Mouse (Mus musculus): ENCODE measurements around the gene Grap. TPM values are rescaled to one million over a fixed set of nuclear protein-coding genes. Genes with fewer than 3 reads are reported as not detected.
A peak's percentile ranks its signal among the peaks of the same experiment; 100 is the strongest.

Gene Grap
- 10.7 and 11.6 TPM in 2 replicates for polyA plus RNA-seq (2015; fragmentation: Nextera tagmentation; extraction: Ambion mirVana)

GRCm38 (mm10) chr11:61652686-61653447, at the start of gene Grap:
Grap (plus strand) TSS chr11:61653265.
- no peaks in the 10 kb centered on the region for H3K36me3 ChIP-seq
- H3K27me3 ChIP-seq = no peaks in the 10 kb centered on the region
- no peaks in the 10 kb centered on the region for H3K9me3 ChIP-seq
- H3K4me2 ChIP-seq = no peak within 1 kb of the TSS
- H3K9ac ChIP-seq = no peak within 1 kb of the TSS
- H3K4me1 ChIP-seq (replicated peaks) = no peaks in the 10 kb centered on the region
- 0 out of 2 replicates have a peak within 1 kb of the TSS, but pooled peaks have one; percentile 8 for H3K4me3 ChIP-seq
- no peak for ATAC-seq (ENCODE audit: low FRiP score, low read depth)
- no peak within 1 kb of the TSS for H3K27ac ChIP-seq (replicated peaks)
- 76% methylated on average over 10 of the region's 10 CpGs for WGBS

GRCm38 (mm10) chr11:61608072-61608471, 45.0 kb upstream of the Grap start:
- H3K4me2 ChIP-seq = no peak overlapping the region
- H3K9ac ChIP-seq = no peak overlapping the region
- 84% methylated on average over 4 of the region's 4 CpGs for WGBS
- no peak overlapping the region for H3K4me3 ChIP-seq
- no peak for ATAC-seq (ENCODE audit: low FRiP score, low read depth)
- no peaks in the 10 kb centered on the region for H3K27me3 ChIP-seq
- H3K27ac ChIP-seq (replicated peaks) = no peak overlapping the region
- no peaks in the 10 kb centered on the region for H3K9me3 ChIP-seq
- no peaks in the 10 kb centered on the region for H3K4me1 ChIP-seq (replicated peaks)
- no peaks in the 10 kb centered on the region for H3K36me3 ChIP-seq

DNA sequence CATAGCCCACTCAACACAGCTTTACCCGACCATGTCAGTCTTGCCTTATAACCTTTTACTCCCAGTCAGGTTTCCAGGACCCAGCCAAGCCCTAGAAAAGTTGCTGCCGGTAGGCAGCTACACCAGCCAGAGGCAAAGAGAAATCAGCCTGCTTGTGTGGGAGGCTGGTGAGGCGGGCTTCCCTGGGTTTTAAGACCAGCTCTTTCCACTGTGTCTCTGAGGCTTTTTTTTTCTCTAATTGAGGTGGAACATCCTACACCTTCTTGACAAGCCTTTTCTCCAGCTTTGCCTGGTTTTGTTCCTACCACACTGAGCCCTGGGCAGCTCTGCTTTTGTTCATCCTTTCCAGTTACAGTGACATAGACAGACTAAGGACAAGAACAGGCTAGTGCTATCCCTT, 41.9 kb upstream of the Grap start:
- Histone ChIP-seq H3K9me3 (no peaks in the 10 kb centered on the region), H3K4me1 (replicated peaks) (peaks cover 7% of the 10 kb centered on the region), H3K27ac (replicated peaks) (no peak overlapping the region), H3K36me3 (no peaks in the 10 kb centered on the region), H3K4me2 (no peak overlapping the region), H3K4me3 (no peak overlapping the region), H3K27me3 (no peaks in the 10 kb centered on the region), H3K9ac (no peak overlapping the region)
- no peak for ATAC-seq (ENCODE audit: low FRiP score, low read depth)
- WGBS = 91% methylated on average over 3 of the region's 3 CpGs

- H3K4me1 ChIP-seq (replicated peaks) = peaks cover 7% of the 10 kb centered on the region
- no peak overlapping the region for H3K4me3 ChIP-seq
- 80% methylated on average over 4 of the region's 4 CpGs for WGBS
- no peaks in the 10 kb centered on the region for H3K27me3 ChIP-seq
- no peaks in the 10 kb centered on the region for H3K36me3 ChIP-seq
- no peak for ATAC-seq (ENCODE audit: low FRiP score, low read depth)
- no peak overlapping the region for H3K27ac ChIP-seq (replicated peaks)
- H3K9ac ChIP-seq = no peak overlapping the region
- no peaks in the 10 kb centered on the region for H3K9me3 ChIP-seq
- H3K4me2 ChIP-seq = no peak overlapping the region
Measured at GRCm38 (mm10) chr11:61612116-61612635, 40.9 kb upstream of the Grap start.

- Histone ChIP-seq H3K4me2 (no peak overlapping the region), H3K4me3 (no peak overlapping the region), H3K9ac (no peak overlapping the region), H3K27ac (replicated peaks) (no peak overlapping the region), H3K36me3 (no peaks in the 10 kb centered on the region), H3K27me3 (no peaks in the 10 kb centered on the region), H3K4me1 (replicated peaks) (peaks cover 7% of the 10 kb centered on the region), H3K9me3 (no peaks in the 10 kb centered on the region)
- 76% methylated on average over 5 of the region's 5 CpGs for WGBS
- ATAC-seq (ENCODE audit: low FRiP score, low read depth) = no peak
Measured at GRCm38 (mm10) chr11:61614401-61614800, 38.7 kb upstream of the Grap start.

DNA sequence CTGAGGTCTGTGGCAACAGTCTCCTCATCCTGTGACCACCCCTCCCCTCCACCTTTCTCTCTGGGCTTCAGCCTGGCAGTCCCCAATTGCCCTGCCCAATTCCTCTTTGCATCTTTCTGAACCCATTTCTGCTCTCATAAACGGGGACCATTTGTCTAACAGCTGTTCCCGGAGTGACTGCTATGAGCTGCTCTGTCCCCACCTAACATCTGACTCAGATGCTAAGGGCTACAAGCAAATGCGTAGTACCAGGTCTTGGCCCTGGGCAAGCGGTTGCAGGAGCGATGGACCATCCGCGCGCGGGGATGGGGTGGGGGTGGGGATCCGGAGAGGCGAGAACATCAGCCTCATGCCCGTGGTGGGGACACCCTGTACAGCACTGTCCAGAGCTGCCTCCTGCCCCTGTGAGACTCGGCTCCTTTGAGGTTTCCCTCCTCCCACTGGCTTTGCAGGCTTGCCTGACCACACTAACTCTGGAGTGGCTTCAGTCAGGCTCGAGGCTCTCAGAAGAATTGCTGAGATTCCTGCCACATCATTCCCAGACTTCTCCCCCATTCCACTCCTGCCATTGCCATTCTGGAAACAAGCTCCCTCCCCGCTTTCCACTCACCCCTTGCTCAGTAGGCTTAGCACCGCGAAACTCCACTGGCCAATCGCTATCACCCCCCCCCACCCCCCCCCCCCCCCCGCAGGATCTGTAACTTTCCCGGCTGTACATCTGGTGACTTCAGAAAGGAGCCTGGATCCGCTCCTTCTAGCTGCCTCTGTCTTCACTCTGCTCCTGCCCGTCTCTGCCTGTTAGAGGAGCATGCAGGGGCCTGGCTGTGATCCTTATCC, 37.2 kb upstream of the Grap start:
- no peaks in the 10 kb centered on the region for H3K36me3 ChIP-seq
- no peaks in the 10 kb centered on the region for H3K27me3 ChIP-seq
- H3K4me1 ChIP-seq (replicated peaks) = peaks cover 14% of the 10 kb centered on the region
- H3K9ac ChIP-seq = no peak overlapping the region
- no peak overlapping the region for H3K27ac ChIP-seq (replicated peaks)
- no peaks in the 10 kb centered on the region for H3K9me3 ChIP-seq
- no peak for ATAC-seq (ENCODE audit: low FRiP score, low read depth)
- peak overlapping the region; percentile 55 for H3K4me2 ChIP-seq
- H3K4me3 ChIP-seq = 0 out of 2 replicates have a peak overlapping the region, but pooled peaks have one; percentile 7
- 15% methylated on average over 19 of the region's 22 CpGs for WGBS

GRCm38 (mm10) chr11:61616523-61617292, 36.4 kb upstream of the Grap start:
- Histone ChIP-seq H3K4me2 (no peak overlapping the region), H3K9ac (no peak overlapping the region), H3K27me3 (no peaks in the 10 kb centered on the region), H3K4me3 (no peak overlapping the region), H3K36me3 (no peaks in the 10 kb centered on the region), H3K27ac (replicated peaks) (no peak overlapping the region), H3K4me1 (replicated peaks) (peaks cover 14% of the 10 kb centered on the region), H3K9me3 (no peaks in the 10 kb centered on the region)
- 52% methylated on average over 9 of the region's 9 CpGs for WGBS
- no peak for ATAC-seq (ENCODE audit: low FRiP score, low read depth)

DNA sequence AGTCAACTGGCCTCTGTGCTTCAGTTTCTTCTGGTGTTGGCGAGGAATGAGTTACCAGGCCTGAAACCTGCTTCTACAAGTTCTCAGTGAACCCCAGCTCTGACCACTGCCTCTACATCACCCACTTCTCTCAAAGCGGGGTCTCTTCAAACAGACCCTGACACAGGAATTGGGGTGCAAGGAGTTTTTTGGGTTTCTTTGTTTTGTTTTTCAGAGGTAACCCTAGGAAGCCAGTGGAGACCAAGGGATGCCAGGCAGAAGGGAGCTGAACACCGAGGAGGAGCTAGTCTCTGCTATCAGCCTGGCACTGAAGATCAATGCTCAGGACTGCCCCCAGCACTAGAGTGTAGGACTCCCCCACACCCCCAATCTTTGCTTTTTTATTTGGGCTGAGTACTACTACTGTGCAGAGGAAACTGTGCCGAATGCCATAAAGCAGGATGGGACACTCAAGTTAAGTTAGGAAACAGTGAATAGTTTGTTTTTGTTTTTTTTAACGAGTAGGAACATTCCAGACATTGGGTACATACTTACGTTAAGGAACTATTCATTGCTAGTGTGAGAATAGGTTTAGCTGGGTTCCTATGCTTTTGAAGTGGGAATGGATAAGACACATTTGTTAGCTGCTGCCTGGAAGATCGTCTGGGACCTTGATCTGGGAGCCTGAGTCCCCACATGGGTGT, 35.6 kb upstream of the Grap start:
- Histone ChIP-seq H3K36me3 (no peaks in the 10 kb centered on the region), H3K9me3 (no peaks in the 10 kb centered on the region), H3K27me3 (no peaks in the 10 kb centered on the region), H3K9ac (no peak overlapping the region), H3K27ac (replicated peaks) (no peak overlapping the region), H3K4me3 (no peak overlapping the region), H3K4me2 (no peak overlapping the region), H3K4me1 (replicated peaks) (peaks cover 14% of the 10 kb centered on the region)
- 78% methylated on average over 7 of the region's 7 CpGs for WGBS
- ATAC-seq (ENCODE audit: low FRiP score, low read depth) = no peak

DNA sequence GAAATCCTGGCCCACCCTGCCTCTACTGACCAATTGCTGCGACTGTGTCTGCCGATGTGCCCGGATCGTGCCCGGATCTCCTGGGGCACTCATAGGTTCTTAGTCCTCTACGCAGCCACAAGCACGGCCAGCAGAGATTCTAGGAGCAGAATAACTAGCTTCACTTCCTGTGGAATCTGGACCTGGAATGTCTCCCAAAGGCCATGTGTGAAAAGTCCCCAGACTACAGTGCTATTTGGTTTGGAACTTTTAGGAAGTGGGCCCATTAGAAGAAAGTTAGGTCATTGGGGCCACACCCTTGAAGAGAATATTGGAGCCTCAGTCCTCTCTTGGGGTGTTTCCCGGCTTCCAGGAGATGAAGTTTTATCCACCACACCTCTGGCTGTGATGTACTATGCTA, 34.9 kb upstream of the Grap start:
- Histone ChIP-seq H3K9ac (no peak overlapping the region), H3K4me1 (replicated peaks) (peaks cover 14% of the 10 kb centered on the region), H3K9me3 (no peaks in the 10 kb centered on the region), H3K36me3 (no peaks in the 10 kb centered on the region), H3K4me3 (no peak overlapping the region), H3K4me2 (no peak overlapping the region), H3K27ac (replicated peaks) (no peak overlapping the region), H3K27me3 (no peaks in the 10 kb centered on the region)
- no peak for ATAC-seq (ENCODE audit: low FRiP score, low read depth)
- 91% methylated on average over 8 of the region's 8 CpGs for WGBS

DNA sequence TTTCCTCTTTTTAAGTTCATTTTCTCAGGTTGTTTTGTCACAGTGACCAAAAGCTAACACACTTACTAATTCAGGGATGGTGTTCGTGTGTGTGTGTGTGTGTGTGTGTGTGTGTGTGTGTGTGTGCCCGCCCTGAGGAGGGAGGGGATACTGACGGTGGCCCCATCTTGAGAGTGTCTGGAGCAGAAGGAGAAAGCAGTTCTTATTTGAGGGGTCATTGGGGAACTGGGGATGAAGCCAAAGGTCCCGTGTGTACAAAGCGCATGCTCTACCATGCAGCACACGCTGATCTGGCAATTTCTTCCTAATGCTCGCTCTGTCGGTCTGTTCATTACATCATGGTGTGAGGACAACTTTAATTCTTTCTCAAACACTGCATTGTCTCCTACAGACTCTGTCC, 34.5 kb upstream of the Grap start:
- 76% methylated on average over 8 of the region's 8 CpGs for WGBS
- H3K4me2 ChIP-seq = no peak overlapping the region
- no peak overlapping the region for H3K4me3 ChIP-seq
- peaks cover 14% of the 10 kb centered on the region for H3K4me1 ChIP-seq (replicated peaks)
- no peak overlapping the region for H3K9ac ChIP-seq
- H3K9me3 ChIP-seq = no peaks in the 10 kb centered on the region
- no peaks in the 10 kb centered on the region for H3K27me3 ChIP-seq
- no peak overlapping the region for H3K27ac ChIP-seq (replicated peaks)
- H3K36me3 ChIP-seq = no peaks in the 10 kb centered on the region
- no peak for ATAC-seq (ENCODE audit: low FRiP score, low read depth)

- no peak for ATAC-seq (ENCODE audit: low FRiP score, low read depth)
- H3K9ac ChIP-seq = 0 out of 2 replicates have a peak overlapping the region, but pooled peaks have one; percentile 0
Measured at GRCm38 (mm10) chr11:61619356-61619755, 33.7 kb upstream of the Grap start.

More at GRCm38 (mm10) chr11:61619356-61619755, 33.7 kb upstream of the Grap start:
- peaks cover 14% of the 10 kb centered on the region for H3K4me1 ChIP-seq (replicated peaks)
- H3K4me2 ChIP-seq = peak overlapping the region; percentile 68
- H3K27me3 ChIP-seq = no peaks in the 10 kb centered on the region
- no peak overlapping the region for H3K27ac ChIP-seq (replicated peaks)
- peak overlapping the region; percentile 39 for H3K4me3 ChIP-seq
- WGBS = 13% methylated on average over 6 of the region's 6 CpGs
- H3K9me3 ChIP-seq = no peaks in the 10 kb centered on the region
- no peaks in the 10 kb centered on the region for H3K36me3 ChIP-seq

All from hindbrain, embryonic 15.5 days (tissue).